Mouse (Mus musculus) lung, postnatal 0 days (tissue): ENCODE measurements around the gene Olfr987. TPM values are rescaled to one million over a fixed set of nuclear protein-coding genes. Genes with fewer than 3 reads are reported as not detected.

Source experiments
- ATAC-seq: fragments of 200-750 bp; cut with Nextera tagmentation; 2 replicates; pipeline ENCODE4 v1.8.0; 2017; ENCODE audit warnings: moderate library complexity
- DNase-seq: peaks from one replicate; pipeline ENCODE4 v3.0.0-alpha.2; 2016; ENCODE audit warnings: low spot score
- H3K27ac ChIP-seq: fragments of 300-500 bp; sonication (generic); 2 replicates; pipeline ENCODE4 v1.5.1; 2014; ENCODE audit warnings: antibody characterized with exemption, mild to moderate bottlenecking, low read length, mixed read lengths
- H3K27me3 ChIP-seq: fragments of 300-500 bp; sonication (generic); replicated peaks from 2 replicates; pipeline ENCODE4 v1.6.1; 2014; ENCODE audit warnings: low read length, mixed read lengths; ENCODE audit not compliant: insufficient read depth
- H3K36me3 ChIP-seq: fragments of 300-500 bp; sonication (generic); 2 replicates; pipeline ENCODE4 v1.6.1; 2014; ENCODE audit warnings: low read length, mixed read lengths; ENCODE audit not compliant: insufficient read depth
- H3K4me1 ChIP-seq: fragments of 300-500 bp; sonication (generic); 2 replicates; pipeline ENCODE4 v1.6.1; 2014; ENCODE audit warnings: antibody characterized with exemption, low read depth, low read length, mixed read lengths; ENCODE audit not compliant: insufficient read depth
- H3K4me2 ChIP-seq: fragments of 300-500 bp; sonication (generic); replicated peaks from 2 replicates; pipeline ENCODE4 v1.6.1; 2014; ENCODE audit warnings: low read depth, mild to moderate bottlenecking, low read length, moderate library complexity, mixed read lengths
- H3K4me3 ChIP-seq: fragments of 300-500 bp; sonication (generic); 2 replicates; pipeline ENCODE4 v1.5.1; 2014; ENCODE audit warnings: low read depth, low read length
- H3K9ac ChIP-seq: fragments of 300-500 bp; sonication (generic); replicated peaks from 2 replicates; pipeline ENCODE4 v1.6.1; 2014; ENCODE audit warnings: low read depth, mild to moderate bottlenecking
- H3K9me3 ChIP-seq: fragments of 300-500 bp; sonication (generic); 2 replicates; pipeline ENCODE4 v1.6.1; 2016; ENCODE audit warnings: low read length, mixed read lengths
- CTCF ChIP-seq: IDR thresholded peaks from 2 replicates; pipeline ENCODE4 v1.5.1; 2016; ENCODE audit warnings: antibody characterized with exemption, mild to moderate bottlenecking
- EP300 ChIP-seq: IDR thresholded peaks from 2 replicates; pipeline ENCODE4 v1.6.1; 2016; ENCODE audit warnings: antibody characterized with exemption, mild to moderate bottlenecking, control low read depth
- WGBS: fragments of 180-500 bp; shearing (Covaris S2); extraction: QIAGEN DNeasy Blood & Tissue Kit; methylation state at CpG from one replicate; pipeline ENCODE4 v1.1.7; 2014; 5-methylcytosine and 5-hydroxymethylcytosine counted together
- polyA plus RNA-seq: library from polyadenylated mRNA; unstranded; fragments of >200 nt; fragmentation: Nextera tagmentation; extraction: Ambion mirVana; gene quantifications from 2 replicates; pipeline ENCODE4 v1.2.1, GENCODE M21; 2015

Gene Olfr987
- polyA plus RNA-seq, 1 experiment from 2014 or later, result not detected

GRCm38 (mm10) chr2:85283631-85284466 lies 55.3 kb downstream of the Olfr987 start:
- no peaks in the 10 kb centered on the region for H3K36me3 ChIP-seq
- H3K9ac ChIP-seq, result no peak overlapping the region
- TF ChIP-seq EP300 (no peak), CTCF (peak; percentile 12)
- no peaks in the 10 kb centered on the region for H3K27me3 ChIP-seq
- no peak overlapping the region for H3K27ac ChIP-seq
- WGBS, result 80% methylated on average over 8 of the region's 8 CpGs
- ATAC-seq (no peak), DNase-seq (no peak)
- no peaks in the 10 kb centered on the region for H3K9me3 ChIP-seq
- no peak overlapping the region for H3K4me2 ChIP-seq
- H3K4me1 ChIP-seq, result no peaks in the 10 kb centered on the region
- no peak overlapping the region for H3K4me3 ChIP-seq

GRCm38 (mm10) chr2:85281023-85281422 lies 58.1 kb downstream of the Olfr987 start:
- 48% methylated on average over 4 of the region's 4 CpGs for WGBS
- Histone ChIP-seq H3K36me3 (no peaks in the 10 kb centered on the region), H3K9me3 (no peaks in the 10 kb centered on the region), H3K4me2 (no peak overlapping the region), H3K27ac (no peak overlapping the region), H3K27me3 (no peaks in the 10 kb centered on the region), H3K4me1 (no peaks in the 10 kb centered on the region), H3K9ac (no peak overlapping the region), H3K4me3 (no peak overlapping the region)
- DNase-seq (peak; percentile 70), ATAC-seq (peak; percentile 95)
- TF ChIP-seq CTCF, result no peak
- TF ChIP-seq EP300, result peak; percentile 66

Other genes starting within 250 kb of the Olfr987 start
- gene Aplnr, start 203.1 kb downstream of the Olfr987 start, polyA plus RNA-seq, result 84.1 and 90.6 TPM in 2 replicates
- gene Lrrc55, start 142.1 kb downstream of the Olfr987 start, polyA plus RNA-seq, result 0.10 and 0.25 TPM in 2 replicates
- gene Olfr988, start 23.9 kb upstream of the Olfr987 start, polyA plus RNA-seq, result not detected in 2 replicates
- gene Olfr992, start 70.2 kb upstream of the Olfr987 start, polyA plus RNA-seq, result not detected in 2 replicates
- not detected in 2 replicates for gene Olfr993, start 75.6 kb upstream of the Olfr987 start, polyA plus RNA-seq
- gene Olfr994, start 97.1 kb upstream of the Olfr987 start, polyA plus RNA-seq, result not detected in 2 replicates
- gene Olfr995, start 104.3 kb upstream of the Olfr987 start, polyA plus RNA-seq, result not detected in 2 replicates
- 3.2 and 3.8 TPM in 2 replicates for gene 4833423E24Rik, start 179.7 kb upstream of the Olfr987 start, polyA plus RNA-seq
- not detected in 2 replicates for gene Olfr996, start 239.9 kb upstream of the Olfr987 start, polyA plus RNA-seq
- gene Olfr998, start 249.6 kb upstream of the Olfr987 start, polyA plus RNA-seq, result not detected in 2 replicates